Mouse (Mus musculus): ENCODE measurements around the gene Pawr.

Gene Pawr

DNA sequence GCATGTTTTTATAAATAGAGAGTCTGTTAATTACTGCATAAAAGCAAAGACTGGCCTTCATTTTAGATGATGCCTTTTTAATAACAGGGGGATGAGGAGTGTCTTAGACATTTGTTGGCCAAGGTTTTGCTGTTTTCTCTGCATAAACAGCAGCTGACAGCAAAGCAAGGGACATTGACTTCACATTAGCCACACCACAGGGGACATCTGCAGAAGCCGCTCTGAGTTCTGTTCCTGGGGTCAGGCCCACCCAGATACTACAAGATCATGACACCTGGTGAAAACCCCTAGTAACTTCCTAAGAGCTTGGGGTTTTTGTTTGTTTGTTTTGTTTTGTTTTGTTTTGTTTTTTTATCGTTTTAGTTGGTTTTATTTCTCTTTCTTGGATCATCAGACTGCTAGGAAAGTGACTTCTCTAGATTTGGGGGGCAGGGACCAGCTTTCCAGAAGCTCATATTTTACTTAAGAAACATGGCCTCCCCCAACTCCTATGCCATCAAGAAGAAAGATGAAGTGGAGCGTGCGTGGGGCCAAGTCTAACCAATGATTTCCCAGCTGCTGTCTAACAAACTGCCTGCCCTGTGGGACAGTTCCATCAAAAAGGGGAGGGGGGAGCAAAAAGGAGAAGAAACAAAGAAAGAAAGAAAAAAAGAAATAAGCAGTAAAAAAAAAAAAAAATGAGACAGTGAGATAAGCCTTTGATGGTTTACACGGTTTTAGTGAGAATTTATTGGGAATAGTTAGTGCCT lies 57.4 kb downstream of the Pawr start:
- no peak for DNase-seq (ENCODE audit: extremely low read depth, low read depth, low spot score)

DNA sequence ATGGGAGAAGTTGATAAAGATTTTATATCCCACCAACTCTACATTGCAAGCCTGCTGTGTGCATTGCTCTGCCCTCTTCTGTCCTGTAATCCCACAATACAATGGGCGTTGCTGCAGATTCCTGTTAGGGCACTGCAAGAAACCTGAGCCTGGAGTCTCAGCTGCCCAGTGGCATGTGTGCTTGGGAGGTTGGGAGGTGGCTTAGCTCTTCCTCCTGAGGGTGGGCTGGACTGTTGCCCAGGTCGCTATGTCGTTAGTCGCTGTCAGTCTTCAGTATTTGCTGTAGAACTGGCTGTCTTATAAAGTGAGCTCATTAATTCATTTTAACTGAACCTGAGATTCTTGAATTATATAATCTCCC lies 58.0 kb downstream of the Pawr start:
- peak; percentile 52 for DNase-seq (ENCODE audit: extremely low read depth, low read depth, low spot score)

DNA sequence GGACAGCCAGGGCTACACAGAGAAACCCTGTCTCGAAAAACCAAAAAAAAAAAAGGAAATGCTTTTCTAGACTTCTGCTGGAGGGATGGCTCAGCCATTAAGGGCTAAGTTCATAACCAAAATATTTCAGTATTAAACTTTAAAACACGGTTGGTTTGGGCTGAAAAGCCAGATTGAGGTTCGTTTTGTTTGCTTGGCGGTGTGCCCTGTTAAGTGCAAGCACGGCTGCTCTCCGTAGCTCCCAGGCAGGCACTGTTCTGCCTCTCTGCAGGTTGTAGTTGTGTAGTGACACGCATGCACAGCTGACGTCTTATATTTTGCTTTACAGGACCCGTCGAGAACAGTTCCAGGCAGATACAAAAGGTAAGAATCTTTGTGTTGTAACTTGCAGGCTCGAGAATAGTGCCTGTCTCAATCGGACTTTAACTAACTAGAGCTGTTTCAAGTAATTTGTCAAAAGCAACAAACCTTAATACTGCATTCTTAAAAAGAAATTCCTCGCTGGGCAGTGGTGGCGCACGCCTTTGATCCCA lies 59.5 kb downstream of the Pawr start:
- DNase-seq (ENCODE audit: extremely low read depth, low read depth, low spot score): peak; percentile 42

DNA sequence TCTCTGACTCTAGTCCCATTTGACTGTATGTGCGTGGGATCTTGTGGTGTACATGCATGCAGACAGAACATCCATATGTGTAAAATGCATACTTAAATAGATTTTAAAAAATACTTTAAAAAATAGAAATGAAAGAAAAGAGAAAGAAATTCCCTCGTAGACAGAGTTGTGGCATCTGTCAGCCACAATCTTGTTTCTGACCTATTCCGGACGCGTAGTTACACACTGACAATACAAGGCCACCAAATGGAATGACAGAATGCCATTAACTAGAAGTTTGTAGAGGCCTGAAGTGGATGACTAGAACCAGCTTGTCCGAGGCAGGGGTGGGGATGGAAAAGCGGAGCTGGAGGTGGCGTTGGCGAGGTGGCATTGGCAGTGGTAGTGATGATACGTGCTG lies 60.2 kb downstream of the Pawr start:
- DNase-seq (ENCODE audit: extremely low read depth, low read depth, low spot score): no peak

DNA sequence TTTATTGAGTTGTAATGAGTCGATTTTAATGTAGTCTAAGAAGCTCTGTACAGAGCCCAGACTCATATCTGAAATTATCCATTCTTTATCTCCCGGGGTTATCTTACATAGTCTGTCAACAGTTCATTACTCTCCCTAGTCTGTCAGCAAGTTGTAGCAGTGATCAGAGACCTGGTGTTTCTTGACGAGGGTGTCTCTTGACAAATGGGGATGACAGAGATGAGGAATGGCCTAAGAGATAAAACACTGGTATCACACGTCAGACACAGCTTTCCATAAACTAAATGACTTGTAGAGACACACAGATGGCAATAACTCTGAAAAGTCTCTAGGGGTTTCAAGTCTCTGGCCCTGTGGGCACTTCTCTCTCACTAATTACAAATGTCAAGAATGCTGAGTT lies 62.4 kb downstream of the Pawr start:
- DNase-seq (ENCODE audit: extremely low read depth, low read depth, low spot score): no peak

DNA sequence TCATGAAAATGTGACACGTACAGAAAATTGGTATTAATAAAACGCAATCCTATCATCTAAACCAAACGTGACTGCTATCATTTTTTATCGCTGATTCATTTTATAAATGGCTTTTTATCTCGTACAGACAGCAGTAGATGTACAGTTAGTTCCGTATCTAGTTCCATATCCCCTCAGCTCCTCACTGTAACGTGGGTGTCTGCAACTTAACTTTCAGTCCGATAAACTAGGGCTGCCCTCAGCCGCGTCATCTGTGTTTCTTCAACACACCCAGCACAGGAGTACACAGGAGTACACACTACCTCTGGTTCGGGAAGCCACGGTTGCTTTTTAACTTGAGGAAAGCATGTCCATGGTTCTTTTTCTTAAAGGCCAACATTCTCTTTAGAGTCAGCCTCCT lies 63.3 kb downstream of the Pawr start:
- no peak for DNase-seq (ENCODE audit: extremely low read depth, low read depth, low spot score)

DNA sequence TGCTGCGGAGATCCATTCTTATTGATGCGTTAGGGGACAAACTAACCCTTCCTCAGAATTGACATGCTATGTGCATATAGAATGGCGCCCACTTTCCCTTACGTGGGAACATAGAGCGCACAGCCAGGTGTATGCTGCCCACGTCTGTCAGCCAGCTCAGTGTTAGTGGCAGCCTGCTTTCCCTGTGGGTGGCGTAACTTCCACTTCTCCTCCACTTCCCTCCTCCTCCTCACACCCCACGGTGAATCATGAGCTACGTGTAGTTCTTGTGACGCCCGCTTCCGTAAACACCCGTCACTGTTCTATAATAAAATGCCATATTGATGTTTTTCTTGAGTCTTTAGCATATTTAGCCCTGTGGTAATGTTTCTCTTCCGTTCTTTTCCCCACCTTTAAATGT lies 63.7 kb downstream of the Pawr start:
- DNase-seq (ENCODE audit: extremely low read depth, low read depth, low spot score): no peak

DNA sequence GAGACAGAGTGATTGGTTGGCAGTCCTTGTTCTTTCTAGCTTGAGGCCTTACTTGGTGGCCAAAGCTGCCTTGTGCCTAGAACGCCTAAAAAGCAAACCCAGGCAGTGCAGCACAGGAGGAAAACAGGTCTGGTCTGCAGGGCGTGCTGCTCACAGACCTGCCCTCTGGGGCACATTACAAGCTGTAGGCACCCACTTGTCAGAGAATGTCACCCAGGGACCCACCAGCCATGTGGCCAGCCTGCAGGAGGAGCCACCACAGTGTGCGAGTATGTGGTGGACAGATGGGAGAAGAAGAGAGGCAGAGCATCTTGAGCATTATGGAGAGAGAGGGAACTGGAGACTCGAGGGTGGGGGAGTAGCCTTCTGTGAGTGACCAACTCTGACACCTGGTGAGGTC lies 70.8 kb downstream of the Pawr start:
- DNase-seq (ENCODE audit: extremely low read depth, low read depth, low spot score): no peak

DNA sequence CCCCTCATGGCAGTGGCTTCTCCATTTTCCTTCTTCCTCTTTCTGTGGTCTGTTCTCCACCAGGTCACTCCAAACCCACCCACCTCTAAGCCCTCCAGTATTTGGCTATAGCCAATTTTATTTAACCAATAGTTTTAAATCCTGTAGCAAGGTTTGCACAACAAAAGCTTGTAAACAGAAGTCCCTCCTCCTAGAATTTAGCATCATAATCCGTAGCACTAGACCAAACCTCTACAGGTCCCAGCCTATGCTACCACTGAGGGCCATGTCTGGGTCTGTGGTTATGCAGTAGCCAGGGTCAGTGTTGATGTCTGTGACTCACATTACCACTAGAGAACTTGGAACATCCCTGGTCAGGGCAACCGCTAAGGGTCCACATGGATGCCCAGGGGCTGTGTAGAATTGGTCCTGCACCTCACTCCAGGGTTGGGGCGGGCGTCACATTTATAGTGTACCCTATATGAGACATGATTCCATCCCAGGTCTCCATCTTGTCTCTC lies 71.5 kb downstream of the Pawr start:
- DNase-seq (ENCODE audit: extremely low read depth, low read depth, low spot score): no peak

DNA sequence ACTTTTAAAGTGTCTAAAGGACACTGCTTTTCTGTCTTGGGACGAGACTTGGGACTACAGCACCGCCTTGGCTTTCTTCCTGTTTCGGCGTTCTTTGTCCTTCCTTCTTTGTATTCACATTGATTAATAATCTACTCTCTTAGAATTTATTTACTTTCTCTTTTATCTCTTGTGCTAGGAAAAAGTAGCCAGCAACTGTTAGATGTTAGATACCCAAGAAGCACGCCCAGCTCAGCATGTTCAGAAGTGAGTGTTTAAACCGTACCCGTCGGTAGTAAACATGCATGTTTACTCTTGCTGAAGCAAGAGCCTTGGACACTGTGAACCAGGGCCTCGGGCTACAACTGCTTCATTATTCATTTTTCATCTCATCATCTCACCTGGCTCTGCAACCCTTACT lies 72.2 kb downstream of the Pawr start:
- DNase-seq (ENCODE audit: extremely low read depth, low read depth, low spot score): no peak

DNA sequence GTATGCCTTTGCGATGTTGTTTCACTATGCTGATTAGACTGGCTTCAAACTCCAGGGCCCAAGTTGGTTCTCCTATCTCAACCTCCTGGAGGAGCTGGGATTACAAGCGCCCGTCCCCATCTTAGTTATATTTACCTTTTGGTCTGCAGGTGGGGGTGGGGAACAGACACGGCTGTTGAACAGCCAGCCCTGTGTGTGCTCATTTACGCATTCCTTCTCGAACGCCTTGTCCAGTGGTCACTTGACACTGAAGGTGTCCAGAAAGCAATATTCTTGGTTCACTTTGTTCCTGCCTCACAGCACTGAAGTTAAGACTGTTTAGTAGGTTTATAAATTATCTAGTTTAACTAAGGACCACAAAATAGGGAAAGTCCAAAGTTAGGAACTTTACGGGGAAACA lies 73.2 kb downstream of the Pawr start:
- no peak for DNase-seq (ENCODE audit: extremely low read depth, low read depth, low spot score)

DNA sequence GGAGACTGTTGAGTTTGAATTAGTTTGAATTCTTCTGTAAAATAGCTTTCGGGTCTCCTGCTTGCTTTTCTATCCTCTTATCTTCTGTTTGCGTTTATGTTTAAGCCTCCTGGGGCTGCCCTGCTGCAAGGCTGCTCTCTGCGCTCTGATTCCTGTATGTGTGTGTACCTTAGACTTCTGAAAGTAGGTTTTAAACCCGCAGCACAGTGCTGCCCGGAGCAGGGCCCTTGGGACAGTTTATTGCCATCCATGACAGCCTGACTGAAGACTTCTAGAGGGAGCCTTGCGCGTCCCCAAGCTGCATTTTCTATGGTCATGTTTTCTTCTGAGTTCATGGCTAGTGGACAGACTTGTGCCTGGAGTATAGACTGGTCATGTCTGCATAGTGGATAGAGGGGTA lies 74.0 kb downstream of the Pawr start:
- DNase-seq (ENCODE audit: extremely low read depth, low read depth, low spot score): no peak

DNA sequence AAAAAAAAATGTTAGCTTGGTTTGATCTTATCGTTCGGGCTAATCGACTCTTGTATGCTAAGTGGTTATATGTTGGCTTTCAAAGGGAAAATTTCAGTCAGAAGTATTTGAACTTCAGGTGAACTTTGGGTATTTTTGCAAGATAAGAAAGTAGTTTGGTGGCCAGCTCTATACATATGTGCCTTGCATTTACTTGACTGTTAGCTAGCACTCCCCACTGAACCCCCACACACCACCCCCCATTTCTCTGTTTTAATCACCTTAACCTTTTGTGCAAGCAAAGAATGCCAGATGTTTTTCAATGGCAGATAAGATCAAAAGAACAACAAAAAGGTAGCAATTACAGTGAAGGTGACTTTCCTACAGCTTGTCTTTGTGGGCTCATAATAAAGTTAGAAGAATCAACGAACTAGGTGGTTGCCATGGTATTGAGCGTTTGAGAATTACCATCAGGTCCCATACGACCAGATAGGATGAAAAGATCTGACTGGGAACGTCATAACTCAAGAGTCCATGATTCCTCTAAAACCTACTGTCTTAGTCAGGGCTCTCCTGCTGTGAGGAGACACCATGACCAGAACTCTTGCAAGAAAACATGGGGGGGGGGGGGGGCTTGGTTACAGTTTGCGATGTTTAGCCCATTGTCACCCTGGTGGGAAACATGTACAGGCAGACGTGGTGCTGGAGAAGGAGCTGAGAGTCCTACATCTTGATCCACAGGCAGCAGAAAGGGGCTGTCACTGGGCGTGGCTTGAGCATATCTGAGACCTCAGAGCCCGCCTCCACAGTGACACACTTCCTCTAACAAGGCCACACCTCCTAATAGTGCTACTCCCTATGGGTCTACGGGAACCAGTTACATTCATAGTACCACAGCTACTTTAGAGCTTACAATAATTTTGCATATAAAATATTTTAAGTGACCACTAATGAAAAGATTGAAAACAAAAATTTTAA lies 75.2 kb downstream of the Pawr start:
- no peak for DNase-seq (ENCODE audit: extremely low read depth, low read depth, low spot score)

DNA sequence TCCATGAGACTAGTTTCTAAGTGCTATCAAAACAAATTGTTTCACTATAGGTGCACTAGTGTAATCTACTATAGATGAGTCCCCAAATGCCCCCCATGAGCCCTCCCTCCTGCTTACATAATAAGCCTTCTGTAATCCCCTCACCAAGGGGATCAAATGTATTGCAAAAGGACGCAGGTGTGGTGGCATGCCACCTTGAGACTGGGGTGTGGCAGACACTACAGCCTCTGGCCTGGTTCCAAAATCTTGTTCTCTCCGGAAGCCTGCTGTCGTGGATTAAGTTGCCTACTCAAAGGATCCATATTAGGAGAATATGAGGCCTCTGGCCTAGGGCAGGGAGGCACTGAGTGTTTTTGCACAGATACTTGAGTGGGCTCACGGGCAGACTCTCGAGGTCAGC lies 76.1 kb downstream of the Pawr start:
- peak; percentile 54 for DNase-seq (ENCODE audit: extremely low read depth, low read depth, low spot score)

DNA sequence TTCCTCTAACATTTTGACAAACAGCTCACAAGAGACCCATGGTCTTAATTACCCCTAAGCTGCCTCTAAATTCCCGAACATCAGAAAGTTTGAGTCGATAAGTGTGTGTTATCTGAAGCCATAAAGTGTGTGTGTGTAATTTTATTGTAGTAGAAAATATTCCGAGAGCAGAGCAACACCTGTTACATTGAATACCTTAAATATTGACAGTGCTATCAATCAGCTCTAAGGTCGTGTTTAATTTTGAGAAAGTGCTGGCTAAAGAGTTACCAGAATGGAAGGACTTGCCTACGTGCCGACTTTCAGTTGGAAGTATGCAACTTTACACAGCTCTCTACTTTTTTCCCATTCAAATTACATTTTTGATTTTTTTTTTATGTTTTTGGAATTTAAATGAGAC lies 76.5 kb downstream of the Pawr start:
- DNase-seq (ENCODE audit: extremely low read depth, low read depth, low spot score): no peak

DNA sequence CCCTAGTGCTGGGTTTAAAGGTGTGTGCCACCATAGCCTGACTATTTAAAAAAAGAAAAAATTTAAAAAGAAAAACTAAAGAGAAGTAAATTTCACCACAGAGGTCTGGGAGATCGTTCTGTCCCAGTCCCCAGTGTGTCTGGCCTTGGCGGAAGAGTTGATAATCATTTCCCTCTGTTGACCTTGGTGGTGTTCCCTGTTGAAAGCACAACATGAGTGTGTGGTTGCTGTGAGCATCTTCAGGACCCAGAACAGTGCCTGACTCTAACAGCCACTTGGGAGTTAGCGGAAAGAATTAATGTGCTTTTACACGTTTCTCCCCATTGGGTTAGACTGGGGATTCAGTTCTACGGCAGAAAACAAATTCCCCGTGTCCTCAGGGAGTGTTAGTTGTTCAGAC lies 77.1 kb downstream of the Pawr start:
- no peak for DNase-seq (ENCODE audit: extremely low read depth, low read depth, low spot score)

DNA sequence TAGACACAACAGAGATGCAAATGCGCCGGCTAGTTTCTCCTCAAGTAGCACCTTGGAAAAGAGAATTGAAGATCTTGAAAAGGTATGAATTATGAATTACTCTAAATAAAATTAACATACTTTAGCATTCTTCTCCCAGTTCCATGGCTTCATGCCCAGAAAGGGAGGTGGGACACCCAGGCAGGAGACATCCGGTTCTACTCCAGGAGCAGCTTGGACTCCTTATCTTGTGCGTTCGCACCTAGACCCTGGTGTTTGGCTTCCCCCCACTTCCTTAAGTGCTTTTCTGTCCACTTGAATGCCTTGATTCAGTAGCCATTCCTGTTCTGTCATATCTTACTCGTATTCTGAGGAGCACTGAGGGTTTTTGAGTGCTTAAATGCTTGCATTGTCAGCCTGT lies 77.6 kb downstream of the Pawr start:
- no peak for DNase-seq (ENCODE audit: extremely low read depth, low read depth, low spot score)

DNA sequence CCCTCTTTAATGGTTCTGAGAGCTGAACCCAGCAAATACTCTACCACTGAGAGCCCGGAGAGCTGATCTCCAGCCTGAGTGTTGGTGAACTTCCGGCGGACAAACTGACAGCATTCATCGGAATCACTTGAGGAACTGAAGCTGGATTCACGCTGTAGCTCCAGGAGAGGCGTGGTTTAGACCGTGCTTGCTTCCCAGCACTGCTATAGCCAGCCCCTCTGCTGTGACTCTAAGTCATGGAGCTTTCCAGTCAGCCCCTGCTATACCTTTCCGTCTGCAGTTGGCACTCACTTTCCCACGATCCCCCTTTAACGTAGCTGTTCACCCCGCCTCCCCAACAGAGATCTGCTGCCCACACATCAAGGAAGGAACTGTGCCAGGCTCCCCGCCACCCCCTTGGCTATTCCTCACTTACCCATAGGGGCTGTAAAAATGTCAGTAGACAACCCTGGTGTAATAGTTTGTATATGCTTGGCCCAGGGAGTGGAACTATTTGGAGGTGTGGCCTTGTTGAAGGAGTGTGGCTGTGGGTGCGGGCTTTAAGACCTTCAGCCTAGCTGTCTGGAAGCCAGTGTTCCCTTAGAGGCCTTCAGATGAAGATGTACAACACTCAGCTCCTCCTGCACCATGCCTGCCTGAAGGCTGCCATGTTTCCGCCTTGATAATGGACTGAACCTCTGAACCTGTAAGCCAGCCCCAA lies 83.2 kb downstream of the Pawr start:
- no peak for DNase-seq (ENCODE audit: extremely low read depth, low read depth, low spot score)

DNA sequence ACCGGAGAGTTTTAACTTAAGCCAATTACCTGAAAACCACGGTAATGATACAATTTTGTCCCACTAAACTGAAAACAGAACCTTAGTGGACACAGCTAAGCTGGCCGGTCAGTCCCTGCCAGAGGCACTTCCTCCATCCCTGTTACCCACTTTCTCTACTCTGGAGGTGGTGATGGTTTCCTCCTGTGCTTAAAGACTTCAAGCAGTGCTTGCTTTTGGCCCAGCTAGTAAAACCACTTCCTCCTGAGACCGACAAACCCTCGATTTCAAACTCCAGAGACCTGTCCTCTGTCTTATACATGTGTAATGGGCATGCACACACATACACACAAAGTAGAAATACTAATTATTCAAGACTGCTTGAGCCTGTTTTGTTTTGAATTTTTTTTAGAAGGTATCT lies 85.5 kb downstream of the Pawr start:
- no peak for DNase-seq (ENCODE audit: extremely low read depth, low read depth, low spot score)

DNA sequence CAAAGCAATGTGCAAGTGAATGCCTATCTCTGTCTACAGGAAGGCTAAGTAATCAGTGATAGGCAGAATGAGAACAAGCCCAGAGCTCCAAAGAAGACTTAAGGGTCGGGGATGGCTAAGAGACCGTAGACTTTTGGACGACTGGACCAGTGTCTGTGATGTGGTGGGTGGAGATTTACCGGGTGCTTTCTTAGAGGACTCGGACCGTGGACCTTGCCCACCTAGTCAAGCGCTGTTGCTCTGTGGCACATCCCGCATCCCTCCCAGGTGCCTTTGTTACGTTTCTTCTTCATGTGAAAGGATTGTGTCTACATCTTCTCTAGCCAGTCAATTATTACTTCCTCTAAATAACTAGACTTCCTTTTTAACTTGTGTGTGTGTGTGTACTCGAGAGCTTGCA lies 98.6 kb downstream of the Pawr start:
- DNase-seq (ENCODE audit: extremely low read depth, low read depth, low spot score): no peak

DNA sequence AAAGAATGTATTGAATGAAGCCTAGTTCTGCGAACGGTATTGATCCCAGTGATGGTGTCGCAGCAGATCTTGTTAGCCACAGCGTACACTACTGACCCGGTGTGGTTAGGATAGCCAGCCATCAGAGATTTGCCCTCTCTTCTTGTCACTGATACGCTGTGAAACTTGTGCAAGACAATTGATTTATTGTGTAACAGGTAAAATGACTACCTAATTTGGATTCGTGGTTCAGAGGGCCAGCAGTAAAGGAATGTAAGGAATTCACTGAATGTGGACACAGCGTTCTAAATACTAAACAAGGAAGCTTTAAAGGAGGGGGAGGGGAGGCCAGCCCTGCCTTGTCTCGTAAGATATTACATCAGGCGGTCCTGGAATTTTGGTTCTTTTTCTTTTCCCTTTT lies 100.3 kb downstream of the Pawr start:
- DNase-seq (ENCODE audit: extremely low read depth, low read depth, low spot score): no peak
